Mouse (Mus musculus): ENCODE data around the gene Tiparp.

GRCm38 (mm10) chr3:65517747-65518527 lies 10.3 kb upstream of the Tiparp start:
- no peak for TF ChIP-seq POLR2A (IDR thresholded peaks at IDR 0.05; ENCODE audit: low read depth, low read length)
- no peak for TF ChIP-seq CTCF (IDR thresholded peaks at IDR 0.05; ENCODE audit: extremely low read depth, insufficient read length, insufficient replicate concordance, low read depth, low read length)
